Mouse (Mus musculus) erythroblast, embryonic 14.5 days (primary cell): ENCODE results near the gene Nol12.

Experiments used
- GATA1 ChIP-seq: IDR thresholded peaks from 2 replicates; pipeline ENCODE4 v1.6.1; 2012; ENCODE audit warnings: low read length, inconsistent platforms, mixed read lengths
- TAL1 ChIP-seq: IDR thresholded peaks from 3 replicates; pipeline ENCODE4 v1.6.1; 2012; ENCODE audit warnings: low read length, inconsistent platforms, mixed read lengths

- no peak for TF ChIP-seq TAL1
- no peak for TF ChIP-seq GATA1
Measured at GRCm38 (mm10) chr15:78925129-78925528, 9.6 kb upstream of the Nol12 start.
